Mouse (Mus musculus): ENCODE results near the gene Aurka.

GRCm38 (mm10) chr2:172399901-172400300, 29.6 kb upstream of the Aurka start:
- TF ChIP-seq CTCF (IDR thresholded peaks at IDR 0.05; ENCODE audit: low read depth) (no peak), EP300 (optimal IDR thresholded peaks at IDR 0.05) (no peak)
